Mouse (Mus musculus): ENCODE measurements around the gene C4b. TPM values are rescaled to one million over a fixed set of nuclear protein-coding genes. Genes with fewer than 3 reads are reported as not detected.

C4b gene
- polyA plus RNA-seq, 2 experiments from 2014 or later = not detected

GRCm38 (mm10) chr17:34700671-34701071 lies 43.0 kb downstream of the C4b start:
- ATAC-seq = no peak

DNA sequence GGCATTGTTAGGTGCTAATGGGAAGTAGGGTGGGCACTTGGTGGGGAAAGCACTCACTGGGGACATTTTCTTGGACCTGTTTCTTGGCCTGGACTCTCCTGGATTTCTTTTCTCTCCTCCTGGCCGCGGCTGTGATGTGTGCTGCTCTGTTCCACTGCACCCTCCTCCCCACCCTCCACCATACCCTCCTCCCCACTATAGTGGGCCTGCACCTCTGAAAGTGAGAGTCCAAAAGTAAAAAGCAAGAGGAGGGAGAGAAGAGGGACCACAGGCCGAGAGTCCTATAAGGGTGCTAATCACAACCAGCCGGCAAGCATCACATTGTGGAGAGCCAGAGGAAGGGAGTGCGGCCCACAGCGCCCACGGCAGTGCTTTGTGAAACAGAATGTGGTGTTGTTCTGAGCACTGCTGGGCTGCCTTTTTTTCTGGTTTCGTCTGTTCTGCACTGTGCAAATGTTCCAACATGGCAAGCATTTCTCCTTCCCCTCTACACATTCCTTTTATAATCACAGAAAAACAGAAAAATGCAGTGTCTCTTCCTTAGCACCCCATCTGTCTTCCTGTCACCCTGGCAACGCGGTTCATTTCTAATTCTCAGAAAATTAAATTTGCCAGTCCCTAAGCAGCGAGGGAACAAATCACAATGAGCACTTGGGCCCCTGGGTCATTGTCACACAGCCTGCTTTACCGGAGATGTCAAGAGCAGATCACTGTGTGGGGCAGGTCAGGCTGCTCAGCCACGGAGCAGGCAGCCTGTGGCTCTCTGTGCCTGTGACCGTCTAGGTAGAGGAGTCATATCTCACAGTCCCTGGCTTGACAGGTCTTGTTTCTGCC lies 43.9 kb downstream of the C4b start:
- no peak for ATAC-seq

- no peak for ATAC-seq
Observed at GRCm38 (mm10) chr17:34692906-34693305, 50.8 kb downstream of the C4b start.

GRCm38 (mm10) chr17:34690458-34690857 lies 53.2 kb downstream of the C4b start:
- no peak for ATAC-seq

- no peak for ATAC-seq
Observed at GRCm38 (mm10) chr17:34688889-34689288, 54.8 kb downstream of the C4b start.

DNA sequence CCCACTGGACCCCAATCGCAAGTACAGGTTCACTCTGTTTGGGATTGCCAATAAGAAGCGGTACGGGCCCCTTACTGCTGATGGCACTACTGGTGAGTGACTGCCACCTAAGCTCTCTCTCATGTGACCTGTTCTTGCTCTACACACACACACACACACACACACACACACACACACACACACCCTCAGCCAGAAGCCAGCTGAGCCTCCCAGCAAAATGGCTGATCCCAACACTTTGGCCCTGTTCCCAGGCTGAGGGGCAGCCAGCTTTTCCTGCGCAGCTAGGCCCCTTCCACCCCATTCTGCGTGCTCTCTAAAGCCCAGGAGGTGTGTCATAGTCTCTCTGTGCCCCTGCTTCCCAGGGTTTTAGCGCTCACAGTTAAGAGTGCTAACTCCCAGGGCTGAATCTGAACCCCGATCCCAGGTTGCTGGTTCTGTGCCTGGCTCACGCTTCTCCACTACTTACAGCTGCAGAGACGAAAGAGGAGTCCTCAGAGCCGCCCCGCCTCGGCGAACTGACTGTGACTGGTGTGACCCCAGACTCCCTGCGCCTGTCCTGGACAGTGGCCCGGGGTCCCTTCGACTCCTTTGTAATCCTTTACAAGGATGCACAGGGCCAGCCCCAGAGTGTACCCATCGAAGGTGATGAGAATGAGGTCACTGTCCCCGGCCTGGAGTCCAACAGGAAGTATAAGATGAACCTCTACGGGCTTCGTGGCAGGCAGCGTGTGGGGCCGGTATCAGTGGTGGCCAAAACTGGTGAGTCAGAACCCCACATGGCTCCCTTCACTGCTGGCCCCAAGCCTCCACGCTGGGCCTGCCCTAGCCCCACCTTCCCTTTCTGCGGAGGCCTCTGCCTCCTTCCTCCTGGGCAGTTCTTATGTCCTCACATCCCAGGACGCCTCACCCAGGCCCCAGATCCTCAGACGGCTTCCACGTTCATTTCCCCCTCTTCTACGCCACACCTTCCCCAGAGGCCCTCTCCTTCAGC lies 58.3 kb downstream of the C4b start:
- ATAC-seq = no peak

DNA sequence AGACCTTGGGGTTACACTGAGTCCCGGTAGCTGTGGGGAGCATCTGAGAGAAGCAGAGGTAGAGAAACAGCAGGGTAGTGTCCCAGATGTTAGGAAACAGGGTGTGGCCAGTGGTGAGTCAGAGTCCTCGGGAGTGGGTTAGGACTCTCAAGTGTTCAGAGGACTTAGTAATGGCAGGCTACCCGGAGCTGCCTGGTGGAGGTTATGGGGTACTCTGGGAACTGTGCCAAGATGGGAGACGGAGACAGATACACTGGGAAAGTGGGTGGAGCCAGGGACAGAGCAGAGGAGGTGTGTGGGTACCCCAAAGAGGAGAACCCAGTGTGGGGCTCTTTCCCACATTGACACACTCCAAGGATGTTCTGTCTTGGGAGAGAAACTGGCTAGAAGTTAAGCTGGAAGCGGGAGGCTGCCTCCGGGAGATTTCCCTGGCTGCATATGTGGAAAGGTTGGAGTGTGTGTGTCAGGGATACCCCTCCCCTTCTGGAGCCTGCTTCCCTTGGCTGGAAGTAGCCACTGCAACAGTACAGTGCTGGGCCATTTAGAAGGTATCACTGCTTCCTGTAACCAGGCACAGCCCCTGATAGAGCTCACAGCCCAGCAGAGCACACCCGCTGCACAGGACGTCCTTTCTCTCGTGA lies 59.3 kb downstream of the C4b start:
- no peak for ATAC-seq

DNA sequence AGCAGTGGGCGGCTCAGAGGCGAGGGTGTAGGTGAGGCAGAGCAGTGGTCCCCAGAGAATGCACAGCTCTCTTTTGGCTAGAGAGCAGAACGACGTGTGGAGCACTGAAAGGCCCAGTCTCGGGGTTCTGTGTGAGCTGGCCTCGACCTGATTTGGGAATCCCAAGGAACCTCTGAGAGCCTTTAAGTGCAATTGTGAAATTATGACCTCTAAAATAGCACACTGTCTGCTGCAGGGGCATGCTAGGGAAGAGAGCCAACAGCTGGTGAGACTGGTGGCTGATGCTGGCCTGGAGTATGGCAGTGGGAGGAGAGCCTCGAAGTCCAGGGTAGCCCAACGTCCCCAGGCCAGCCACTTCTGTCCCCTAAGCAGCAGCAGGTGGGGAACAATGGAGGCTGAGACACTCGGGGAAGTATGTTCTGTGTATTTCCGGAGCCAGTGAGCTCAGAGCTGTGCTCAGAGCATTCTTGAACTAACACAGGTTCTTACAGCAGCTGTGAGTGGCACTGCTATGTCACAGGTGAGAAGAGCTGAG lies 59.9 kb downstream of the C4b start:
- no peak for ATAC-seq

GRCm38 (mm10) chr17:34683179-34683578 lies 60.5 kb downstream of the C4b start:
- ATAC-seq = no peak

DNA sequence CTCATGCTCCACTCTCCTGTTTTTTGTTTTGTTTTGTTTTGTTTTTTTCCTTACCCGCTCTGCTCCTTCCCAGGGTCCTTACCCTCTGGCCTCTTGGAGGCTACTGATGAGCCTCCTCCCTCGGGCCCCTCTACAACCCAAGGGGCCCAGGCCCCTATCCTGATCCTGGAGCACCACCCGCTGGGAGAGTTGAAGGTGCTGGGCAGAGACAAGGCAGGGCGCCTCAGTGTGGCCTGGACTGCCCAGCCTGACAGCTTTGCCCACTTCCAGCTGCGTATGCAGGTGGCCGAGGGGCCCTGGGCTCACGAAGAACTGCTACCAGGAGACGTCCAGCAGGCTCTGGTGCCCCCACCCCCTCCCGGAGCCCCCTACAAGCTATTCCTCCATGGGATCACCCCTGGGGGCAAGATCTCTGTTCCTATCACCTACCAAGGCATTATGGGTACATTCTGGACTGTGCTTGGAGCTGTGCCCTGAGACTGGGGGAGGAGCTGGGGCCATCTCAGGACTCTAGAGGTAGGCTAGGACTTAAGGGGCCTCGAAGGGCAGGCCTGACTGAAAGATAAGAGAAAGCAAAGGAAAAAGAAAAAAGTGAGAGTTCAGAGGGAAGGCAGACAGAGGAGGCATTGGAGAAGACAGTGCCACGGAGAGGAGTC lies 61.7 kb downstream of the C4b start:
- ATAC-seq = no peak

DNA sequence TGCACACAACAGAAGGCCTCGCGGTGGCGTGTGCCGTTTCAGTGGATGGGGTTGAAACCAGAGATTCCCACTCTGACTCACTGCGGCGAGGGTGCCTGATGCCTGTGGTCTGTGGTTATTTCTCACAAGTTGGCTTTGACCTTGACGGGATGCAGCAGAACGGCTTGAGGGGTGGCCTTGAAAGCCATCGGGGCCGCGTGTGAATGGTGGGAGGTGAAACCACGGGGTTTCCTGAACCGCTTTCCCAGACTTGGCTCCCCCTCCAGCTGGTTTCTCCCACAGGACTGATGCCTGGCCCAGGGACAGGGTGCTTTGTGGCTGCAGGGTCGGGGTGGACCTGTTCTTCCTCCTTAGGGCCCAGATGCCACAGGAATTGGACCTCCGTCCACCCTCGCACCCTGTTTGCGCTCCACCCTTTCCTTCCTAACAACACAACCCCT lies 62.5 kb downstream of the C4b start:
- ATAC-seq = no peak

DNA sequence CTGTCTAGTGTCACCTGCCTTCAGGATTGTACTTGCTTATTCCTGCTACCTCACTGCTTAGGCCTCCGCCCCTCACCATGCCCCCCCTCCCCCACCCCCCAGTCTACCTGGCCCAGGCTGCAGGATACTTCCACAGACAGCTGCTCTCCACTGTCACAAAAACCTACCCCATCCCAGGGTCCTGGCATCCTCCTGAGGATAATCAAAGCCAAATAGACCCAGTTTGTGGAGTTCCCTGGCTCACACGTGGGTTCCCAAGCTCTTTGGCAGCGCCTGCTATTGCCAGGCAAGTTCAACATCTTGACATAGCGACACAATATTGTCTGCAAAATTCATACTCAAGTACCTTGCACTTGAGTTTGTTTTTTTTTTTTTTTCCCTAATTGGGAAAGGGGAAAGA lies 63.1 kb downstream of the C4b start:
- ATAC-seq = no peak

GRCm38 (mm10) chr17:34680191-34680590 lies 63.5 kb downstream of the C4b start:
- ATAC-seq = no peak

Other genes starting within 250 kb of the C4b start
- not detected for gene Btnl6, start 226.5 kb downstream of the C4b start, polyA plus RNA-seq (2017; shearing (Covaris generic))
- under 1 TPM; 0.52 to 0.58 TPM for gene Notch4, start 179.6 kb downstream of the C4b start, polyA plus RNA-seq (2017; shearing (Covaris generic))
- 100 to 1,000 TPM; 213 to 307 TPM for gene Gpsm3, start 154.1 kb downstream of the C4b start, polyA plus RNA-seq (2017; shearing (Covaris generic))
- gene Pbx2, start 152.6 kb downstream of the C4b start, polyA plus RNA-seq (2017; shearing (Covaris generic)) = 10 to 100 TPM in 1 of 2 experiments, 1 to 10 TPM in 1; 8.5 to 10.2 TPM
- gene Ager, start 146.0 kb downstream of the C4b start, polyA plus RNA-seq (2017; shearing (Covaris generic)) = 1 to 10 TPM; 2.5 to 5.4 TPM
- gene Rnf5, start 140.2 kb downstream of the C4b start, polyA plus RNA-seq (2017; shearing (Covaris generic)) = 10 to 100 TPM; 49.0 to 56.9 TPM
- 10 to 100 TPM; 16.9 to 18.4 TPM for gene Agpat1, start 139.6 kb downstream of the C4b start, polyA plus RNA-seq (2017; shearing (Covaris generic))
- 1 to 10 TPM; 1.3 to 1.9 TPM for gene Egfl8, start 127.9 kb downstream of the C4b start, polyA plus RNA-seq (2017; shearing (Covaris generic))
- gene Ppt2, start 115.4 kb downstream of the C4b start, polyA plus RNA-seq (2017; shearing (Covaris generic)) = 10 to 100 TPM; 13.3 to 16.8 TPM
- 1 to 10 TPM in 1 of 2 experiments, under 1 TPM in 1; 0.34 to 1.4 TPM for gene Prrt1, start 114.3 kb downstream of the C4b start, polyA plus RNA-seq (2017; shearing (Covaris generic))
- gene Fkbpl, start 99.1 kb downstream of the C4b start, polyA plus RNA-seq (2017; shearing (Covaris generic)) = 1 to 10 TPM; 3.5 to 5.4 TPM
- 10 to 100 TPM; 15.6 to 26.7 TPM for gene Atf6b, start 96.7 kb downstream of the C4b start, polyA plus RNA-seq (2017; shearing (Covaris generic))
- gene Tnxb, start 73.3 kb downstream of the C4b start, polyA plus RNA-seq (2017; shearing (Covaris generic)) = not detected
- gene Cyp21a1, start 60.7 kb upstream of the C4b start, polyA plus RNA-seq (2017; shearing (Covaris generic)) = not detected
- 10 to 100 TPM; 37.3 to 51.6 TPM for gene Stk19, start 93.1 kb upstream of the C4b start, polyA plus RNA-seq (2017; shearing (Covaris generic))
- gene Dxo, start 93.1 kb upstream of the C4b start, polyA plus RNA-seq (2017; shearing (Covaris generic)) = 10 to 100 TPM; 19.8 to 28.0 TPM
- gene Skiv2l, start 106.3 kb upstream of the C4b start, polyA plus RNA-seq (2017; shearing (Covaris generic)) = 10 to 100 TPM; 26.0 to 38.5 TPM
- gene Nelfe, start 106.5 kb upstream of the C4b start, polyA plus RNA-seq (2017; shearing (Covaris generic)) = 10 to 100 TPM; 45.4 to 53.4 TPM
- under 1 TPM; 0.79 to 0.83 TPM for gene Cfb, start 118.6 kb upstream of the C4b start, polyA plus RNA-seq (2017; shearing (Covaris generic))
- gene Zbtb12, start 135.6 kb upstream of the C4b start, polyA plus RNA-seq (2017; shearing (Covaris generic)) = not detected
- not detected for gene Gm20547, start 138.2 kb upstream of the C4b start, polyA plus RNA-seq (2017; shearing (Covaris generic))
- under 1 TPM in 1 of 2 experiments, not detected in 1; 0.73 TPM for gene C2, start 154.4 kb upstream of the C4b start, polyA plus RNA-seq (2017; shearing (Covaris generic))
- gene Ehmt2, start 154.6 kb upstream of the C4b start, polyA plus RNA-seq (2017; shearing (Covaris generic)) = 10 to 100 TPM; 32.8 to 37.0 TPM
- gene Slc44a4, start 170.6 kb upstream of the C4b start, polyA plus RNA-seq (2017; shearing (Covaris generic)) = not detected
- 10 to 100 TPM; 18.6 to 19.9 TPM for gene Neu1, start 187.4 kb upstream of the C4b start, polyA plus RNA-seq (2017; shearing (Covaris generic))
- gene Hspa1b, start 215.4 kb upstream of the C4b start, polyA plus RNA-seq (2017; shearing (Covaris generic)) = 1 to 10 TPM in 1 of 2 experiments, not detected in 1; 7.0 TPM
- gene Gm20481, start 226.0 kb upstream of the C4b start, polyA plus RNA-seq (2017; shearing (Covaris generic)) = not detected
- 1 to 10 TPM in 1 of 2 experiments, under 1 TPM in 1; 0.17 to 5.1 TPM for gene Hspa1a, start 228.3 kb upstream of the C4b start, polyA plus RNA-seq (2017; shearing (Covaris generic))
- gene Hspa1l, start 228.8 kb upstream of the C4b start, polyA plus RNA-seq (2017; shearing (Covaris generic)) = under 1 TPM in 1 of 2 experiments, not detected in 1; 0.46 TPM
- gene Lsm2, start 238.0 kb upstream of the C4b start, polyA plus RNA-seq (2017; shearing (Covaris generic)) = 10 to 100 TPM; 45.5 to 61.3 TPM